Mouse (Mus musculus) E14TG2a.4 (cell line): ENCODE measurements at regions not wholly inside any gene's neighbourhood (a gene's known extent, or its start where the extent isn't known, plus 50 kb on each side); places are given as distances from the start of the nearest gene placed in this dataset.
"Not testable (repeated sequence)": the region's sequence is repeated elsewhere in the genome, so short reads cannot be mapped to it uniquely, and the experiment has no call there.

ENCODE experiments used
- H3K27me3 ChIP-seq: 2 replicates; pipeline ENCODE4 v1.6.1; 2014; ENCODE audit warnings: low read length, control low read depth; ENCODE audit not compliant: insufficient read depth
- H3K36me3 ChIP-seq: 2 replicates; pipeline ENCODE4 v1.6.1; 2014; ENCODE audit warnings: low read length, control low read depth; ENCODE audit not compliant: insufficient read depth
- H3K4me1 ChIP-seq: replicated peaks from 2 replicates; pipeline ENCODE4 v1.6.1; 2014; ENCODE audit warnings: low read depth, low read length, control low read depth
- H3K4me3 ChIP-seq: replicated peaks from 2 replicates; pipeline ENCODE4 v1.5.1; 2014; ENCODE audit warnings: mild to moderate bottlenecking, low read length
- H3K9me3 ChIP-seq: 2 replicates; pipeline ENCODE4 v1.6.1; 2014; ENCODE audit warnings: low read length, control low read depth
- CTCF ChIP-seq: conservative IDR thresholded peaks from 2 replicates; pipeline ENCODE4 v1.5.1; 2014; ENCODE audit warnings: low read length
- NANOG ChIP-seq: IDR thresholded peaks from 2 replicates; pipeline ENCODE4 v1.6.1; 2014; ENCODE audit warnings: borderline replicate concordance, low read length, mixed read lengths
- POU5F1 ChIP-seq: IDR thresholded peaks from 2 replicates; pipeline ENCODE4 v1.6.1; 2014; ENCODE audit warnings: low read length, borderline replicate concordance

DNA sequence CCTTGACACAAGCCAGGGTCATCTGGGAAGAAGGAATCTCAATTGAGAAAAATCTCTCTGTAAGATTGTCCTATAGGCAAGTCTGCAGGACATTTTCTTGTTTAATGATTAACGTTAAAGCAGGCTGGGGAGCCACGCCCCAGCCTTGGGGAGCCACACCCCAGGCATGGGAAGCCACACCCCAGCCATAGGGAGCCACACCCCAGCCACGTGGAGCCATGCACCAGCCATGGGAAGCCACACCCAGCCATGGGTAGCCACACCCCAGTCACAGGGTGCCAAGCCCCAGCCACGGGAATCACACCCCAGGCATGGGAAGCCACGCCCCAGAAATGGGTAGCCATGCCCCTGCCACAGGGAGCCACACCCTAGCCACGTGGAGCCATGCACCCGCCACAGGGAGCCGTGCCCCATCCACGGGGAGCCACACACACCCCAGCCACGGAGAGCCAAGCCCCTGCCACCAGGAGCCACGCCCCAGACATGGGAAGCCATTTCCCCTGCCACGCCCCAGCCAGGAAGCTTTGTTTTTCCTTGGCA, 94.8 kb upstream of the A430005L14Rik start:
- TF ChIP-seq NANOG (no peak), POU5F1 (no peak), CTCF (no peak)
- H3K27me3 ChIP-seq: 0 out of 2 replicates have a peak, but pooled peaks cover 3% of the 10 kb centered on the region
- peaks cover 6% of the 10 kb centered on the region for H3K9me3 ChIP-seq
- H3K4me1 ChIP-seq: peaks cover 86% of the 10 kb centered on the region
- H3K4me3 ChIP-seq: peak overlapping the region; percentile 20; the same call in 1 of the 2 replicates
- no peaks in the 10 kb centered on the region for H3K36me3 ChIP-seq

GRCm38 (mm10) chr4:153872346-153872745, 84.7 kb upstream of the A430005L14Rik start:
- no peak for TF ChIP-seq CTCF
- Histone ChIP-seq H3K27me3 (no peaks in the 10 kb centered on the region), H3K4me1 (peaks cover 50% of the 10 kb centered on the region), H3K9me3 (peaks cover 14% of the 10 kb centered on the region), H3K36me3 (no peaks in the 10 kb centered on the region), H3K4me3 (no peak overlapping the region)

DNA sequence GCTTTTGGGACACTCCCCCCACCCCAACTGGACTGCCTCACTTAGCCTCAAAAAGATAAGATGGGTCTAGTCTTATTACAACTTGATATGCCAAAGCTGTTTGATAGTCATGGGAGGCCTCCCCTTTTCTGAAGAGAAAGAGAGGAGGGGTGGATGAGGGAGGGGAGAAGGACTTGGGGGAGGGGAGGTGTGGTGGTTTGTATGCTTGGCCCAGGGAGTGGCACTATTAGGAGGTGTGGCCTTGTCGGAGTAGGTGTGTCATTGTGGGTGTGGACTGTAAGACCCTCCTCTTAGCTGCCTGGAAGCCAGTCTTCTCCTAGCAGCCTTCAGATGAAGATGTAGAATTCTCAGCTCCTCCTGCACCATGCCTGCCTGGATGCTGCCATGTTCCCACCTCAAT, 82.0 kb upstream of the A430005L14Rik start:
- H3K4me3 ChIP-seq: not testable (repeated sequence)

DNA sequence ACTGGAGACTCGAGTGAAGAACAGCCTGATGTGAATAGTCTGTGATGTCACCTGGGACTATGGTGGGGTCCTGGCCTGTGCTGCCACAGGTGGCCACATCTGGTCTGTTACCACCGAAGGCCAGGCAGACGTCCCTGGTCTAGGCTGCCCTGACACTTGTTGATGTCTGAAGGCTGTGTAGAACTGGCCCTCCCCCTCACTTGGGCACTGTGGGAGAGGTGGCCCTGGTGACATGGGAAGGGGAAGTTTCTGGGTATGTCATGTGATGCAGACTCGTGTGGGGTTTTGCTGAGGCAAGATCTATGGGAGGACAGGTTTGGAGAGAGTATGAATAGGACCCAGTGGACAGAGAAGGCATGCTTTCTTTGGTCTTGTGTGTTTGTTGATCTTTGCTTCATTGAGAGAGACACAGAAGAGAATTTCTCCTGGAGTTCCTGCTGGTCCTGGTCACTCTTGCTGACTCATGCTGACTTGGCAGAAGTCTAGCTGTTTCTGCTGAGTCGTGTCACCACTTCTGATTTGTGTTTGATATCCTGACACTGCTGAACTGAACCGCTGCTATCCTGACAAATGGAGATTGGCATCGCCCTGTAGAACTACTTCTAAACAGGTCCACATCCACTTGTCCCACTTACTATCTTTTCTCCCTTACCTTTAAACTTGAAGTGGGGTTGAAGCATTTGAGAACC, 79.9 kb upstream of the A430005L14Rik start:
- H3K9me3 ChIP-seq: 0 out of 2 replicates have a peak, but pooled peaks cover 3% of the 10 kb centered on the region
- H3K27me3 ChIP-seq: no peaks in the 10 kb centered on the region
- H3K36me3 ChIP-seq: no peaks in the 10 kb centered on the region
- no peak for TF ChIP-seq CTCF
- TF ChIP-seq NANOG: no peak
- no peak for TF ChIP-seq POU5F1
- no peak overlapping the region for H3K4me3 ChIP-seq
- H3K4me1 ChIP-seq: peaks cover 33% of the 10 kb centered on the region

More for the DNA sequence above, 82.0 kb upstream of the A430005L14Rik start:
- H3K36me3 ChIP-seq, H3K9me3 ChIP-seq, H3K27me3 ChIP-seq: not testable (repeated sequence)
- H3K4me1 ChIP-seq: peaks cover 33% of the 10 kb centered on the region

DNA sequence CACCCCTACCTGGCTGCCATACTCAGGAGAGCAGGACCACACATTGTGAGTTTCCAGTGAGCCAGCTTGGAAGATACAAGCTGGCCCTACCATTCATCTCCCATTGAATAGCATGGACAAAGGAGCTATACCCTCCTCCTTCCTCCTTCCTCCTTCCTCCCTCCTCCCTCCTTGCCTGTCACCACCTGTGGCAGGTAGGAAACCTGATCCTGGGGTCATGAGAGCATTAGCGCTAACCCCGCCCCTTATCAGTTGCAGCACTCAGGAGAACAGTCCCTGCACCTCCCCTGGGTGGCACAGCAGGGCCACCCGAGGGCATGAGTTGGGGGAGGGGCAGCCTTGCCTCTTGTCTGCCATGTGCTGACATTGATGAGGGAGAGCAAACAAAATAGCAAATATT, 74.0 kb upstream of the A430005L14Rik start:
- Histone ChIP-seq H3K4me3 (no peak overlapping the region), H3K4me1 (peaks cover 13% of the 10 kb centered on the region), H3K27me3 (no peaks in the 10 kb centered on the region), H3K36me3 (no peaks in the 10 kb centered on the region), H3K9me3 (peaks cover 13% of the 10 kb centered on the region)
- TF ChIP-seq NANOG (no peak), CTCF (no peak), POU5F1 (no peak)

DNA sequence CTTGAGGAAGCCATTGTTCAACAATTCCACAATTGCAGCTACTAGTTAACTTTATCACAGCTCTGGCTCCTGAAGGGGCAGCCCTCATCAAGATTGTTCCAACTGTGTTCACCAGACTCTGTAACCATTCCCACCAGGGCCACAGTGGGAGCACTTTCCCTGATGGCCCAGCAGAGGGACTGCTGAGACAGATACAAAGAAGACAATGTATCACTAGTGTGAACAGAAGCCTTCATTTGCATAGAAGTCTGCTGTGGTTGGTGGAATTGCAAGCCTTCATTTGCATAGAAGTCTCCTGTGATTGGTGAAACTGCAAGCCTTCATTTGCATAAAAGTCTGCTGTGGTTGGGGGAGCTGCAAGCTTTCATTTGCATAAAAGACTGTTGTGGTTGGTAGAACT, 73.0 kb upstream of the A430005L14Rik start:
- Histone ChIP-seq H3K9me3 (peaks cover 13% of the 10 kb centered on the region), H3K4me1 (peaks cover 13% of the 10 kb centered on the region), H3K27me3 (peaks cover 4% of the 10 kb centered on the region; the same call in 1 of the 2 replicates), H3K4me3 (no peak overlapping the region), H3K36me3 (no peaks in the 10 kb centered on the region)
- no peak for TF ChIP-seq POU5F1
- TF ChIP-seq CTCF: no peak; the same call in 1 of the 2 replicates
- no peak for TF ChIP-seq NANOG

DNA sequence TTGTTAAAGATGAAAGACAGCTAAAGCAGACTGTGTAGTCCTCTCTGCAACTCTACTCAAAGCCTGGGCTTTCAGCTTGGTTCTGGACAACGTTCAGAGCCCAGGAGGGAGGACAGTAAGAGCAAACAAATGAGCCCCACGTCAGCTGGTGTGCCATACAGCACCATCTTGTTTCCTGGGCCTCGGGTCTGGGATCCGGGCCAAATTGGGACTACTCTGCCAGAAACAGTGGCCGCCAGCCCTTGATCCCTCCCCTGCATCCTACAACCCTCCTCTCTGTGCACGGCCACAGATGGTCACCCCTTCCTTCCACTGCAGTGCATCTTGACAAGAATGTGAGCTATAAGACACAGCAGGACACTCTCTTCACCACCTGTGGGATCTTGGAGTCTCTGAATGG, 71.2 kb upstream of the A430005L14Rik start:
- Histone ChIP-seq H3K36me3 (no peaks in the 10 kb centered on the region), H3K4me1 (peaks cover 13% of the 10 kb centered on the region), H3K4me3 (no peak overlapping the region), H3K9me3 (peaks cover 11% of the 10 kb centered on the region), H3K27me3 (peaks cover 4% of the 10 kb centered on the region; the same call in 1 of the 2 replicates)
- no peak for TF ChIP-seq NANOG
- no peak for TF ChIP-seq CTCF
- no peak for TF ChIP-seq POU5F1

- no peak overlapping the region for H3K4me3 ChIP-seq
- no peaks in the 10 kb centered on the region for H3K9me3 ChIP-seq
- TF ChIP-seq CTCF (no peak), POU5F1 (no peak), NANOG (no peak)
- no peaks in the 10 kb centered on the region for H3K36me3 ChIP-seq
- H3K27me3 ChIP-seq: peaks cover 24% of the 10 kb centered on the region
- 0 out of 2 replicates have a peak, but pooled peaks cover 4% of the 10 kb centered on the region for H3K4me1 ChIP-seq
Observed at GRCm38 (mm10) chr4:153890130-153890529, 66.9 kb upstream of the A430005L14Rik start.

- Histone ChIP-seq H3K4me3 (no peak overlapping the region), H3K36me3 (no peaks in the 10 kb centered on the region), H3K4me1 (peaks cover 4% of the 10 kb centered on the region; the same call in 1 of the 2 replicates), H3K9me3 (no peaks in the 10 kb centered on the region; the same call in 1 of the 2 replicates), H3K27me3 (peaks cover 36% of the 10 kb centered on the region)
- no peak for TF ChIP-seq CTCF
- no peak for TF ChIP-seq NANOG
- no peak for TF ChIP-seq POU5F1
Observed at GRCm38 (mm10) chr4:153899721-153900120, 57.3 kb upstream of the A430005L14Rik start.
